In the genomic region with DNA sequence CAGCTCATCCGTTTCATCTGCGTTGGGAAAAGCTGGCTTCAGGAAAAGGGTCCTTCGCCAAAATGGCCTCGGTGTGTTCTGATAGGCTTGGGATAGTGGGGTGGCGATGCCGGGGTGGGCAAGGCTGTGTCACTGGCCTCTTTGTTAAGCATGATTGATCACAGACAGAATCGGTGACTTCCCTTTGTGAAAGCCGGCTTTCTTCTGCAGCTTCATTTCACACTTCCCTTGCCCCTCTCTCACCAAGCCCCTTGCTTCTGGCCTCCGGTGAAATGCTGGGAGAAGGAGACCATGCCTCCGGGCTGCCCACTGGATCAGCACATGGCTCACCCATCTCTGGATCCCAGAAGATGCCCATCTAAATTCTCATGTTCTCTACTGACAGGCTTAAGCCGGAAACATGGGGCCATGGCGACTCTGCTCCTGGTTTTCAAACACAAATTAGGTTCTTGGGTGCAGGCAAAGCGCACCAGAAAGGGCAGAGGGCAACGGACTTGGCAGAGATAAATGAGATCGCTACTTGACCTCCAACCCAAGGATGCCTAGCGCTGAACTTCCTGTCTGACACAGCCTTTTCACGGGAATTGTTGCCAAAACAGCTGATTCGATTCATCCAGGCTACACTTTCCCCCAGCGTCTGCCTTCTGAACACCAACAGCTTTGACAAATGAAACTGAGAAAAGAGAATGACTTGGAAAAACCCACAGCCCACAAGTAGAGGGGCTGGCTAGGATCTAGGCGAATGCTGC, we compare ENCODE assay signal across 9 mouse cellular contexts.
A peak's percentile ranks its signal among the peaks of the same experiment; 100 is the strongest.
DNase-seq lines count a peak whose midpoint lies in the region; ATAC-seq lines count a peak whose summit lies in the region.
"Had no signal": no experiment of that assay in that cellular context is flagged by ENCODE, and none has a peak within 500 bp of the region (broad histone marks: within the 10 kb centered on the region; RNA-seq: fewer than 3 reads in every experiment).

No protein-coding gene starts in this region.

- H3K4me3 ChIP-seq in heart, embryonic 10.5 days, result peak overlapping the region; percentile 18; the same call in 1 of the 2 replicates
- H3K4me3 ChIP-seq in forebrain, embryonic 13.5 days, result no peak overlapping the region
- H3K4me3 ChIP-seq: stomach, embryonic 15.5 days had no signal

- no peaks in the 10 kb centered on the region for H3K27me3 ChIP-seq in heart, embryonic 10.5 days (ENCODE audit: insufficient read depth, poor library complexity, severe bottlenecking)
- H3K27me3 ChIP-seq in forebrain, embryonic 13.5 days, result peaks cover 31% of the 10 kb centered on the region
- H3K27me3 ChIP-seq: stomach, embryonic 15.5 days had no signal

- H3K4me1 ChIP-seq in heart, embryonic 10.5 days, result 0 out of 2 replicates have a peak, but pooled peaks cover 6% of the 10 kb centered on the region
- peaks cover 12% of the 10 kb centered on the region for H3K4me1 ChIP-seq in forebrain, embryonic 13.5 days

- WGBS in heart, embryonic 10.5 days, result 49% methylated on average over 20 of the region's 20 CpGs
- 26% methylated on average over 20 of the region's 20 CpGs for WGBS in forebrain, embryonic 13.5 days

- H3K9me3 ChIP-seq in heart, embryonic 10.5 days, result no peaks in the 10 kb centered on the region
- no peaks in the 10 kb centered on the region for H3K9me3 ChIP-seq in forebrain, embryonic 13.5 days (replicated peaks)
- H3K9me3 ChIP-seq: stomach, embryonic 15.5 days had no signal

- H3K4me2 ChIP-seq in forebrain, embryonic 13.5 days, result peak overlapping the region; percentile 33
- H3K4me2 ChIP-seq: stomach, embryonic 15.5 days had no signal

- intact Hi-C loops in heart, postnatal 14 days (cut with DNase I), result loop anchor here (5.0 kb wide), 1 partner anchor 231 kb away; no protein-coding TSS in a partner anchor

- H3K27ac ChIP-seq in heart, embryonic 10.5 days, result peak overlapping the region; percentile 56; the same call in 1 of the 2 replicates
- no peak overlapping the region for H3K27ac ChIP-seq in forebrain, embryonic 13.5 days
- H3K27ac ChIP-seq: stomach, embryonic 15.5 days had no signal

- ATAC-seq in forebrain, embryonic 13.5 days, result peak; percentile 41; the same call in 1 of the 2 replicates
- ATAC-seq in inflammation-experienced regulatory T-cells, adult 6 months, result no peak
- no peak for ATAC-seq in cerebellum, adult (ENCODE audit: insufficient number of reproducible peaks, low FRiP score, low TSS enrichment)

- H3K36me3 ChIP-seq in heart, embryonic 10.5 days, result no peaks in the 10 kb centered on the region
- no peaks in the 10 kb centered on the region for H3K36me3 ChIP-seq in forebrain, embryonic 13.5 days (ENCODE audit: poor library complexity, severe bottlenecking)
- H3K36me3 ChIP-seq: stomach, embryonic 15.5 days had no signal

- peak overlapping the region; percentile 30; the same call in 1 of the 2 replicates for H3K9ac ChIP-seq in forebrain, embryonic 13.5 days
- H3K9ac ChIP-seq: stomach, embryonic 15.5 days had no signal

- DNase-seq in heart, embryonic 10.5 days (ENCODE audit: low spot score), result no peak
- no peak for DNase-seq in heart, postnatal 14 days
- peak; percentile 21 to 38 for DNase-seq in kidney, postnatal 4 days
- peak; percentile 86 for DNase-seq in neural tube, embryonic 10.5 days (ENCODE audit: extremely low spot score, low spot score)
- DNase-seq in ovary, postnatal 10 days (ENCODE audit: low spot score), result no peak

Comparison
In these comparisons a context has a peak if more than half of its experiments do, and no peak if none do; other contexts are left out.
1. DNase-seq: peak in kidney, postnatal 4 days (2 of 2) and neural tube, embryonic 10.5 days (single experiment); none in heart, embryonic 10.5 days (single experiment), heart, postnatal 14 days (0 of 2) and ovary, postnatal 10 days (single experiment).